Mouse (Mus musculus): ENCODE results near the gene Slc17a7.
A peak's percentile ranks its signal among the peaks of the same experiment; 100 is the strongest.

Slc17a7 gene

GRCm38 (mm10) chr7:45175929-45176328 is 12.2 kb downstream of the Slc17a7 start:
- no peak for DNase-seq (ENCODE audit: inconsistent ontology term)

GRCm38 (mm10) chr7:45176356-45176755 is 12.6 kb downstream of the Slc17a7 start:
- no peak for DNase-seq (ENCODE audit: inconsistent ontology term)

GRCm38 (mm10) chr7:45178550-45178949 is 14.8 kb downstream of the Slc17a7 start:
- DNase-seq (ENCODE audit: inconsistent ontology term), result no peak

GRCm38 (mm10) chr7:45179469-45179868 is 15.7 kb downstream of the Slc17a7 start, which contains the start of gene Gfy:
TSS of gene Gfy (minus strand) at chr7:45179569.
- DNase-seq (ENCODE audit: inconsistent ontology term), result no peak

GRCm38 (mm10) chr7:45180896-45181477 is 17.2 kb downstream of the Slc17a7 start, which contains the start of gene Pth2:
TSS of gene Pth2 (plus strand) at chr7:45180995.
- DNase-seq (ENCODE audit: inconsistent ontology term), result no peak

GRCm38 (mm10) chr7:45181540-45181939 is 17.8 kb downstream of the Slc17a7 start:
- DNase-seq (ENCODE audit: inconsistent ontology term), result no peak

GRCm38 (mm10) chr7:45182199-45182601 is 18.5 kb downstream of the Slc17a7 start:
- peak; percentile 89 for DNase-seq (ENCODE audit: inconsistent ontology term)

GRCm38 (mm10) chr7:45182606-45183005 is 18.9 kb downstream of the Slc17a7 start:
- peak; percentile 35 for DNase-seq (ENCODE audit: inconsistent ontology term)

GRCm38 (mm10) chr7:45183672-45184071 is 19.9 kb downstream of the Slc17a7 start:
- DNase-seq (ENCODE audit: inconsistent ontology term), result no peak

- DNase-seq (ENCODE audit: inconsistent ontology term), result peak; percentile 48
These were observed 22.2 kb downstream of the Slc17a7 start for GRCm38 (mm10) chr7:45185921-45186320.

- no peak for DNase-seq (ENCODE audit: inconsistent ontology term)
These were observed 25.9 kb downstream of the Slc17a7 start for GRCm38 (mm10) chr7:45189600-45189999.

- no peak for DNase-seq (ENCODE audit: inconsistent ontology term)
These were observed 26.4 kb downstream of the Slc17a7 start for GRCm38 (mm10) chr7:45190186-45190585.

- no peak for DNase-seq (ENCODE audit: inconsistent ontology term)
These were observed 27.4 kb downstream of the Slc17a7 start for GRCm38 (mm10) chr7:45191161-45191560.

- no peak for DNase-seq (ENCODE audit: inconsistent ontology term)
These were observed 28.1 kb downstream of the Slc17a7 start for GRCm38 (mm10) chr7:45191803-45192363.

GRCm38 (mm10) chr7:45192585-45193310 is 29.0 kb downstream of the Slc17a7 start:
- no peak for DNase-seq (ENCODE audit: inconsistent ontology term)

- no peak for DNase-seq (ENCODE audit: inconsistent ontology term)
These were observed 29.7 kb downstream of the Slc17a7 start for GRCm38 (mm10) chr7:45193406-45193805.

GRCm38 (mm10) chr7:45193871-45194785 is 30.4 kb downstream of the Slc17a7 start:
- no peak for DNase-seq (ENCODE audit: inconsistent ontology term)

- DNase-seq (ENCODE audit: inconsistent ontology term), result no peak
These were observed 31.8 kb downstream of the Slc17a7 start for GRCm38 (mm10) chr7:45195341-45196175.

GRCm38 (mm10) chr7:45196176-45196535 is 32.4 kb downstream of the Slc17a7 start:
- DNase-seq (ENCODE audit: inconsistent ontology term), result no peak

GRCm38 (mm10) chr7:45196994-45197393 is 33.2 kb downstream of the Slc17a7 start:
- DNase-seq (ENCODE audit: inconsistent ontology term), result no peak

GRCm38 (mm10) chr7:45198435-45198834 is 34.7 kb downstream of the Slc17a7 start:
- peak; percentile 71 for DNase-seq (ENCODE audit: inconsistent ontology term)

Measured in Muller cell, postnatal 12 days (primary cell).